Mouse (Mus musculus) liver, adult 2 months (tissue): ENCODE measurements around the gene Dop1a. TPM values are rescaled to one million over a fixed set of nuclear protein-coding genes. Genes with fewer than 3 reads are reported as not detected.
A peak's percentile ranks its signal among the peaks of the same experiment; 100 is the strongest.

Experiments used
- DNase-seq: peaks from one replicate; pipeline ENCODE4 v3.0.0-alpha.2; 2011; ENCODE audit warnings: low read depth, low spot score; ENCODE audit errors: extremely low read depth
- H3K27ac ChIP-seq: fragments of 200-500 bp; replicated peaks from 2 replicates; pipeline ENCODE4 v1.5.1; 2012; ENCODE audit warnings: low read depth, mild to moderate bottlenecking, control low read depth, inconsistent platforms, low read length; ENCODE audit not compliant: insufficient read depth
- H3K27me3 ChIP-seq: fragments of 200-500 bp; 2 replicates; pipeline ENCODE4 v1.6.1; 2012; ENCODE audit warnings: mild to moderate bottlenecking, moderate library complexity, low read length, inconsistent platforms; ENCODE audit not compliant: control insufficient read depth, insufficient read depth
- H3K36me3 ChIP-seq: fragments of 200-500 bp; 2 replicates; pipeline ENCODE4 v1.6.1; 2012; ENCODE audit warnings: low read length, inconsistent platforms; ENCODE audit not compliant: control insufficient read depth, insufficient read depth
- H3K4me1 ChIP-seq: fragments of 200-500 bp; 2 replicates; pipeline ENCODE4 v1.6.1; 2011; ENCODE audit warnings: low read length; ENCODE audit not compliant: control insufficient read depth, insufficient read depth
- H3K4me3 ChIP-seq: fragments of 200-500 bp; 2 replicates; pipeline ENCODE4 v1.5.1; 2011; ENCODE audit warnings: low read depth, mild to moderate bottlenecking, control low read depth, low read length, moderate library complexity; ENCODE audit not compliant: insufficient read depth
- H3K79me2 ChIP-seq: fragments of 200-500 bp; 2 replicates; pipeline ENCODE4 v1.6.1; 2012; ENCODE audit warnings: inconsistent platforms, mild to moderate bottlenecking, low read length, moderate library complexity; ENCODE audit not compliant: control insufficient read depth, insufficient read depth
- H3K9ac ChIP-seq: fragments of 200-500 bp; 2 replicates; pipeline ENCODE4 v1.6.1; 2012; ENCODE audit warnings: low read depth, mild to moderate bottlenecking, control low read depth, inconsistent platforms, low read length
- CTCF ChIP-seq: fragments of 200-500 bp; IDR thresholded peaks from 2 replicates; pipeline ENCODE4 v1.5.1; 2011; ENCODE audit warnings: low read depth, low read length, control low read depth
- POLR2A ChIP-seq: fragments of 200-500 bp; IDR thresholded peaks from 2 replicates; pipeline ENCODE4 v1.6.1; 2011; ENCODE audit warnings: low read length, control low read depth; ENCODE audit not compliant: insufficient read depth; ENCODE audit errors: extremely low read depth
- whole genome bisulfite sequencing: fragments of 180-500 bp; shearing (Covaris S2); methylation state at CpG from one replicate; pipeline ENCODE4 v1.1.7; 2018; 5-methylcytosine and 5-hydroxymethylcytosine counted together
- polyA plus RNA-seq: library from polyadenylated mRNA; depleted of rRNA; stranded (reverse); fragments of >200 nt; gene quantifications from 2 replicates; pipeline ENCODE4 v1.2.3, GENCODE M21; 2012
- total RNA-seq: library from RNA; depleted of rRNA; stranded (reverse); fragments of >200 nt; gene quantifications from 2 replicates; pipeline ENCODE4 v1.2.3, GENCODE M21; 2014

Gene Dop1a
- total and polyA plus RNA-seq, 2 experiments, result 5.9 to 25.9 TPM

- H3K27me3 ChIP-seq, result no peaks in the 10 kb centered on the region
- H3K27ac ChIP-seq, result no peak overlapping the region
- peak; percentile 78 for DNase-seq
- no peaks in the 10 kb centered on the region for H3K79me2 ChIP-seq
- 28% methylated on average over 3 of the region's 3 CpGs for WGBS
- TF ChIP-seq CTCF (no peak), POLR2A (no peak)
- H3K9ac ChIP-seq, result no peak overlapping the region
- H3K4me3 ChIP-seq, result no peak overlapping the region
- peaks cover 49% of the 10 kb centered on the region for H3K36me3 ChIP-seq
- H3K4me1 ChIP-seq, result peaks cover 10% of the 10 kb centered on the region; the same call in 1 of the 2 replicates
Observed at GRCm38 (mm10) chr9:86569314-86569910, 102.5 kb downstream of the Dop1a start.

GRCm38 (mm10) chr9:86570261-86570890 is 103.4 kb downstream of the Dop1a start:
- Histone ChIP-seq H3K9ac (no peak overlapping the region), H3K4me1 (peaks cover 10% of the 10 kb centered on the region; the same call in 1 of the 2 replicates), H3K27me3 (no peaks in the 10 kb centered on the region), H3K4me3 (no peak overlapping the region), H3K27ac (peak overlapping the region; percentile 43), H3K36me3 (peaks cover 45% of the 10 kb centered on the region), H3K79me2 (no peaks in the 10 kb centered on the region)
- TF ChIP-seq POLR2A, result no peak
- no peak for DNase-seq
- 37% methylated on average over 10 of the region's 10 CpGs for WGBS

- Histone ChIP-seq H3K4me1 (peaks cover 10% of the 10 kb centered on the region; the same call in 1 of the 2 replicates), H3K27ac (no peak overlapping the region), H3K27me3 (no peaks in the 10 kb centered on the region), H3K36me3 (peaks cover 42% of the 10 kb centered on the region), H3K9ac (peak overlapping the region; percentile 34; the same call in 1 of the 2 replicates), H3K4me3 (peak overlapping the region; percentile 74; the same call in 1 of the 2 replicates), H3K79me2 (no peaks in the 10 kb centered on the region)
- TF ChIP-seq POLR2A (no peak), CTCF (no peak)
- DNase-seq, result no peak
- WGBS, result 2% methylated on average over 8 of the region's 8 CpGs
Observed at GRCm38 (mm10) chr9:86570946-86571345, 104.0 kb downstream of the Dop1a start.

- under 1% methylated on average over 59 of the region's 59 CpGs for WGBS
- Histone ChIP-seq H3K4me1 (peaks cover 10% of the 10 kb centered on the region; the same call in 1 of the 2 replicates), H3K27me3 (no peaks in the 10 kb centered on the region), H3K9ac (peak within 1 kb of the TSS; percentile 80), H3K36me3 (peaks cover 37% of the 10 kb centered on the region), H3K79me2 (no peaks in the 10 kb centered on the region), H3K27ac (peak within 1 kb of the TSS; percentile 14), H3K4me3 (peak within 1 kb of the TSS; percentile 74)
- DNase-seq, result peak; percentile 74
- TF ChIP-seq POLR2A (peak; percentile 93), CTCF (no peak)
Observed at GRCm38 (mm10) chr9:86571540-86572135, 104.7 kb downstream of the Dop1a start, which contains the start of the genes Pgm3 and Rwdd2a. TSS of gene Pgm3 (minus strand) at chr9:86571842. TSS of gene Rwdd2a (plus strand) at chr9:86571991.

GRCm38 (mm10) chr9:86572196-86572595 is 105.2 kb downstream of the Dop1a start:
- H3K4me3 ChIP-seq, result peak overlapping the region; percentile 58
- peaks cover 33% of the 10 kb centered on the region for H3K36me3 ChIP-seq
- peak overlapping the region; percentile 49 for H3K9ac ChIP-seq
- H3K4me1 ChIP-seq, result peaks cover 10% of the 10 kb centered on the region; the same call in 1 of the 2 replicates
- DNase-seq, result no peak
- no peaks in the 10 kb centered on the region for H3K79me2 ChIP-seq
- WGBS, result 2% methylated on average over 25 of the region's 25 CpGs
- H3K27me3 ChIP-seq, result no peaks in the 10 kb centered on the region
- TF ChIP-seq CTCF, result no peak
- no peak for TF ChIP-seq POLR2A
- no peak overlapping the region for H3K27ac ChIP-seq
